Mouse (Mus musculus) C2C12 (cell line): Measurements from ENCODE around the gene AI464131.

Experiments used
- CTCF ChIP-seq: IDR thresholded peaks from one replicate; pipeline ENCODE4 v1.5.1; 2011; ENCODE audit not compliant: control insufficient read depth, insufficient read depth, insufficient read length
- MAX ChIP-seq: IDR thresholded peaks from one replicate; pipeline ENCODE4 v1.6.1; 2011; ENCODE audit warnings: mild to moderate bottlenecking, control low read depth
- USF1 ChIP-seq: IDR thresholded peaks from one replicate; pipeline ENCODE4 v1.6.1; 2011; ENCODE audit warnings: low read depth, mild to moderate bottlenecking, control low read depth, moderate library complexity

- TF ChIP-seq CTCF (no peak), MAX (no peak), USF1 (no peak)
Measured at GRCm38 (mm10) chr4:41513309-41513708, 10.4 kb upstream of the AI464131 start.
